Mouse (Mus musculus) G1E (cell line): ENCODE data around the gene Elp6. TPM values are rescaled to one million over a fixed set of nuclear protein-coding genes. Genes with fewer than 3 reads are reported as not detected.
A peak's percentile ranks its signal among the peaks of the same experiment; 100 is the strongest.

ENCODE experiments used
- ATAC-seq: 2 replicates; pipeline ENCODE4 v1.8.0; 2016; ENCODE audit warnings: mild to moderate bottlenecking; ENCODE audit not compliant: insufficient number of reproducible peaks, poor library complexity, low FRiP score, severe bottlenecking; ENCODE audit errors: extremely low read depth
- DNase-seq: peaks from one replicate; pipeline ENCODE4 v3.0.0; 2012; ENCODE audit warnings: low spot score
- H3K27me3 ChIP-seq: 2 replicates; pipeline ENCODE4 v1.6.1; 2012; ENCODE audit warnings: mild to moderate bottlenecking, low read length, inconsistent platforms; ENCODE audit not compliant: insufficient read depth
- H3K36me3 ChIP-seq: replicated peaks from 2 replicates; pipeline ENCODE3; 2012; ENCODE audit warnings: mild to moderate bottlenecking, inconsistent platforms
- H3K4me1 ChIP-seq: 2 replicates; pipeline ENCODE4 v1.6.1; 2012; ENCODE audit warnings: low read depth, low read length, inconsistent platforms, mixed read lengths; ENCODE audit not compliant: insufficient read depth
- H3K4me3 ChIP-seq: 2 replicates; pipeline ENCODE4 v1.5.1; 2012; ENCODE audit warnings: low read depth, mild to moderate bottlenecking, inconsistent platforms, low read length, moderate library complexity, mixed read lengths
- H3K9me3 ChIP-seq: replicated peaks from 2 replicates; pipeline ENCODE4 v1.6.1; 2012; ENCODE audit warnings: inconsistent platforms
- CTCF ChIP-seq: IDR thresholded peaks from 2 replicates; pipeline ENCODE4 v1.5.1; 2012; ENCODE audit warnings: low read depth, low read length, inconsistent platforms, mixed read lengths
- GATA1 ChIP-seq: IDR thresholded peaks from 2 replicates; pipeline ENCODE4 v1.6.1; 2012; ENCODE audit warnings: borderline replicate concordance, low read length, inconsistent platforms, mixed read lengths
- GATA2 ChIP-seq: IDR thresholded peaks from 2 replicates; pipeline ENCODE4 v1.6.1; 2012; ENCODE audit warnings: low read depth, low read length, inconsistent platforms, borderline replicate concordance
- POLR2AphosphoS5 ChIP-seq: IDR thresholded peaks from 2 replicates; pipeline ENCODE4 v1.6.1; 2012; ENCODE audit warnings: low read depth, low read length, inconsistent platforms; ENCODE audit not compliant: insufficient replicate concordance
- TAL1 ChIP-seq: conservative IDR thresholded peaks from 2 replicates; pipeline ENCODE4 v1.6.1; 2012; ENCODE audit warnings: low read depth, low read length, inconsistent platforms, mixed read lengths
- polyA plus RNA-seq: library from polyadenylated mRNA; stranded (reverse); fragments of >175 nt; gene quantifications from 2 replicates; pipeline ENCODE4 v1.2.3, GENCODE M21; 2012
- total RNA-seq, 2 experiments: library from RNA; stranded (forward) in 1 of 2; stranded (reverse) in 1 of 2; fragments of 200-1000 nt in 1 of 2; fragments of >200 nt in 1 of 2; fragmentation: Nextera tagmentation in 1 of 2; gene quantifications; 2 replicates each; pipeline ENCODE4 v1.2.3; 2014 to 2017

Gene Elp6
- total and polyA plus RNA-seq, 3 experiments: 7.1 to 12.9 (median 9.3) TPM

- Histone ChIP-seq H3K4me3 (peak overlapping the region; percentile 76), H3K36me3 (peaks cover 44% of the 10 kb centered on the region), H3K4me1 (peaks cover 32% of the 10 kb centered on the region), H3K9me3 (peaks cover 9% of the 10 kb centered on the region), H3K27me3 (no peaks in the 10 kb centered on the region)
- DNase-seq: no peak
- ATAC-seq: no peak
- TF ChIP-seq GATA2: no peak
- no peak for TF ChIP-seq CTCF
- TF ChIP-seq GATA1: no peak
- no peak for TF ChIP-seq POLR2AphosphoS5
- TF ChIP-seq TAL1: no peak
Measured at GRCm38 (mm10) chr9:110306371-110306770, 1.4 kb downstream of the Elp6 start.

GRCm38 (mm10) chr9:110314706-110315105 lies 9.7 kb downstream of the Elp6 start:
- DNase-seq (no peak), ATAC-seq (no peak; the same call in 1 of the 2 replicates)
- no peak for TF ChIP-seq GATA1
- TF ChIP-seq POLR2AphosphoS5: no peak
- Histone ChIP-seq H3K4me3 (no peak overlapping the region), H3K36me3 (peaks cover 89% of the 10 kb centered on the region), H3K27me3 (no peaks in the 10 kb centered on the region), H3K9me3 (no peaks in the 10 kb centered on the region), H3K4me1 (peaks cover 6% of the 10 kb centered on the region)

DNA sequence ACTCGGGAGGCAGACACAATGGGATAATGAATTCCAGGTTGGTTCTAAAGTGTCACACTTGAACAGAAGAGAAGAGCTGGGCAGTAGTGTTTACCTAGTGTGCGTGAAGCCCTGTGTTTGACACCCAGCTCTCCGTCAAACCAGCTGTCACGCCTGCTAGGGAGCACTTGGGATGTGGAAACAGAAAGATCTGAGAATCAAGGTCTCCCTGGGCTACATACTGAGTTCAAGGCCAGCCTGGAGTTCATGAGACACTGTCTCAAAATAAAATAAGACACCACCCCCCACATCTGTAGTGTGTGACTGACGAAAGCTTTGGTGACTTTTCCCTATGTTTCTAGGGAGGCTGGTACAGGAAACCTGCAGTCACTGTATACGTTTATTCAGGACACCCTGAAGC lies 10.4 kb downstream of the Elp6 start:
- ATAC-seq: no peak

DNA sequence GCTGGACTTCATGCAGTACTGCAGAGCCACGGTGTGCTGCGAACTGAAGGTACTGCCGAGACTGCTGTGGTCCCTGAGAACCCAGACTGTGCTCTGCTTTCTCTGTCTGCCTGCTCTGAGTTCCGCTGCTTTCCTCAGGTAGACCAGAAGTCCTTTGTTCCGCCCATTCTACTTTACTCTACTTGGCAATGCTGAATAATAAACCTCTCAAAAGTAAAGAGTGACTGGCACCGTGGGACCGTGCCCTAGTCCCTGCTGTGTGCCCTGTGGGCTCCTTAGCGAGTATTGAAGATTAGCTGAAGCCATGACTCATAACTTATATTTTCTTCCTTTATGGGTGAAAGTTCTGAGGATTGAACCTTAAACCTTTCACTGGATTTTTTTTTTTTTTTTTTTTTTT lies 10.9 kb downstream of the Elp6 start:
- ATAC-seq (no peak), DNase-seq (no peak)
- Histone ChIP-seq H3K27me3 (no peaks in the 10 kb centered on the region), H3K9me3 (no peaks in the 10 kb centered on the region), H3K36me3 (peaks cover 88% of the 10 kb centered on the region), H3K4me1 (peaks cover 6% of the 10 kb centered on the region), H3K4me3 (no peak overlapping the region)
- TF ChIP-seq CTCF (no peak), TAL1 (no peak)

More for the DNA sequence above, 10.4 kb downstream of the Elp6 start:
- DNase-seq: no peak
- no peak for TF ChIP-seq POLR2AphosphoS5
- TF ChIP-seq GATA2: no peak
- no peak for TF ChIP-seq GATA1
- TF ChIP-seq CTCF: no peak
- TF ChIP-seq TAL1: no peak
- Histone ChIP-seq H3K27me3 (no peaks in the 10 kb centered on the region), H3K9me3 (no peaks in the 10 kb centered on the region), H3K36me3 (peaks cover 88% of the 10 kb centered on the region), H3K4me3 (no peak overlapping the region), H3K4me1 (peaks cover 6% of the 10 kb centered on the region)

DNA sequence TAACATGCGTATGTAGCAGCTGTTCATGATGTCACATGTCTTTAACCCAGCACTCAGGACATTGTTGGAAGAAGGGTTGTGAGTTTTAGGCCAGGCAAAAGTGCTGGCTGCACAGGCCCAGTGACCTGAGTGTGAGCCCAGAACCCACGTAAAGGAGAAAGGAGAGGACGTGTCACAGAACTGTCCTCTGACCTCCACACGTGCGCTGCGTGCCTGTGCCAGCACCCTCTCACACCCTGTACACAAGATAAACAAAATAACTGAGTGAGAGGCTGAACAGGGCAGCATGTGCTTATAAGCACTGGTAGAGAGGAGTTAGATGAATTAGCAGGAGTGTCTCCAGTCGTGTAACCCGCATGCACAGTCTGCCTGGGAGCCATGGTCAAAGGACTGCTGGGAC lies 11.5 kb downstream of the Elp6 start:
- Histone ChIP-seq H3K4me1 (peaks cover 6% of the 10 kb centered on the region), H3K4me3 (no peak overlapping the region), H3K9me3 (no peaks in the 10 kb centered on the region), H3K27me3 (no peaks in the 10 kb centered on the region), H3K36me3 (peaks cover 89% of the 10 kb centered on the region)
- TF ChIP-seq POLR2AphosphoS5 (no peak), TAL1 (no peak), CTCF (no peak), GATA2 (no peak), GATA1 (no peak)
- no peak for ATAC-seq
- no peak for DNase-seq

DNA sequence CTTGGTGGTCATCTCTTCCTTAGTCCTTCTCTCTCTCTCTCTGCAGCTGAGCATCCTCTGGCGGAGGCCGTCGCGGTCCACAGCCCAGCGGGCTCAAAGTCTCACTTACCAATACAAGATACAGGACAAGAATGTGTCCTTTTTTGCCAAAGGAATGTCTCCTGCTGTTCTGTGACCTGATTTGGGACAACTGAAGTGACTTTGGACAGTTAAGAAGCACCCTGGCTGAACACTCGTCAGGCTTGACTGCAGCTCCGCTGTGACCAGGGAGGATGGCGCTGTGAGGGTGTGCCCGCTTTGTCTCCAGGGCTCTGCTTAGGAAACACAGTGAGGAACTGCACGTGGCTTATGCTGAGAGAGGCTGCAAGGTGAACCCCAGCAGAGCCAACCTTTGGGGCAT lies 15.8 kb downstream of the Elp6 start:
- DNase-seq (no peak), ATAC-seq (no peak)
- no peaks in the 10 kb centered on the region for H3K9me3 ChIP-seq
- no peak for TF ChIP-seq GATA2
- TF ChIP-seq GATA1: no peak
- no peak for TF ChIP-seq TAL1
- TF ChIP-seq CTCF: no peak
- TF ChIP-seq POLR2AphosphoS5: no peak
- H3K27me3 ChIP-seq: no peaks in the 10 kb centered on the region
- H3K4me3 ChIP-seq: no peak overlapping the region
- peaks cover 64% of the 10 kb centered on the region for H3K36me3 ChIP-seq
- H3K4me1 ChIP-seq: no peaks in the 10 kb centered on the region

GRCm38 (mm10) chr9:110322972-110323371 lies 18.0 kb downstream of the Elp6 start:
- H3K4me3 ChIP-seq: no peak overlapping the region
- DNase-seq (no peak), ATAC-seq (no peak)
- peaks cover 48% of the 10 kb centered on the region for H3K36me3 ChIP-seq
- TF ChIP-seq TAL1 (no peak), POLR2AphosphoS5 (no peak), GATA2 (no peak), CTCF (no peak), GATA1 (no peak)
- H3K27me3 ChIP-seq: no peaks in the 10 kb centered on the region
- H3K4me1 ChIP-seq: peaks cover 3% of the 10 kb centered on the region
- no peaks in the 10 kb centered on the region for H3K9me3 ChIP-seq
